Mouse (Mus musculus): ENCODE results near the gene H2-Q10.
"Not testable (repeated sequence)": the region's sequence is repeated elsewhere in the genome, so short reads cannot be mapped to it uniquely, and the experiment has no call there.

The H2-Q10 gene

DNA sequence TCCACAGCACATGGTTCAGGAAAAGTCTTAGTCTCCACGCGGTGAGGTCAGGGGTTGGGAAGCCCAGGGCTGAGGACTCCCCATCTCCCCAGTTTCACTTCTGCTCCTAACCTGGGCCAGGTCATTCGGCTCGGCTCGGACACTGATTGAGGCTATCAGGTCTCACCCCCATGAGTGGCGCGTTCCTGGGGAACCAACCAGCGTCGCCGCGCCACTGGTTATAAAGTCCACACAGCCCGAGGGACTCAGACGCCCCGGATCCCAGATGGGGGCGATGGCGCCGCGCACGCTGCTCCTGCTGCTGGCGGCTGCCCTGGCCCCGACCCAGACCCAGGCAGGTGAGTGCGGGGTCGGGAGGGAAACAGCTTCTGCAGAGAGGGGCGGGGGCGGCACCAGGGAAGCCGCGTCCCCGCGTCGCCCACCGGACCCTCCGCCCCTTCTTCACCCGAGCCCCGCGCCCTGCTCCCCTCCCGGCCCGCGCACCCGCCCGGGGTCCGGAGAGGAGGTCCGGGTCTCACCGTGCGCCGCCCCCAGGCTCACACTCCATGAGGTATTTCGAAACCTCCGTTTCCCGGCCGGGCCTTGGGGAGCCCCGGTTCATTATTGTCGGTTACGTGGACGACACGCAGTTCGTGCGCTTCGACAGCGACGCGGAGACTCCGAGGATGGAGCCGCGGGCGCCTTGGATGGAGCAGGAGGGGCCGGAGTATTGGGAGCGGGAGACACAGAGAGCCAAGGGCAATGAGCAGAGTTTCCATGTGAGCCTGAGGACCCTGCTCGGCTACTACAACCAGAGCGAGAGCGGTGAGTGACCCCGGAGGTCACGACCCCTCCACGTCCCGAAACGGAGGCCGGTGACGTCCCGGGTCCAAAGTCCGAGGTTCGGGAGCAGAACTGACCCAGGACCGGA, at the start of gene H2-Q10:
H2-Q10 (plus strand) TSS at position 248 of the 910 bp plus-strand sequence.
- no peak for DNase-seq

DNA sequence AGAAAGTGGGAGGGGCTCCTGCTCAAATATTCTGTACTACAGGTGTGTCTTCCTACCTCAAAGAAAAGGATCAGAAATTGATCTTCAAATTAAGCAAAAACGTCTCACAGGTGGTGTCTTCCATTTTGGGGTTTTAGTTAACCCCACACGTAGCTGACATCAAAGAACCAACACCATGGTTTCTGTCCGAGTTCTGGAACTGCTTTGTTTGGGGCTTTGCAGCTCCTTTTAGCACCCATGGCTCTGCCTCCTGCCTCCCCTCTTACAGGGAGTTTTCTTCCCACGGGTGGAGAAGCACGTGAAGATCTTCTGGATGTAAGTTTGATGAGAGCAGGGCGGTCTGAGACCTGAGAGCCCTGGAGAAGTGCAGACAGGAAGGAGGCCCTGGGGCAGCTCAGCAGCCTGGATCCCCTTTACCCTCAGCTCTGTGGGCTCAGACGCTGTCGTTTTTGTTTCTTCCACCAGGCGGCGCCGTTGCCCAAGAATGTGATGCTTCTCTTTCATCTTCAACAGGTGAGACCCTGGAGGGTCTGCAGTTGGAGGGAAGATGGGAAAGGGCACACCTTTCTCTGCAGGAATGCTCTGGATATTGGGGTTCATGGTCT, 49.6 kb upstream of the H2-Q10 start:
- DNase-seq = not testable (repeated sequence)

DNA sequence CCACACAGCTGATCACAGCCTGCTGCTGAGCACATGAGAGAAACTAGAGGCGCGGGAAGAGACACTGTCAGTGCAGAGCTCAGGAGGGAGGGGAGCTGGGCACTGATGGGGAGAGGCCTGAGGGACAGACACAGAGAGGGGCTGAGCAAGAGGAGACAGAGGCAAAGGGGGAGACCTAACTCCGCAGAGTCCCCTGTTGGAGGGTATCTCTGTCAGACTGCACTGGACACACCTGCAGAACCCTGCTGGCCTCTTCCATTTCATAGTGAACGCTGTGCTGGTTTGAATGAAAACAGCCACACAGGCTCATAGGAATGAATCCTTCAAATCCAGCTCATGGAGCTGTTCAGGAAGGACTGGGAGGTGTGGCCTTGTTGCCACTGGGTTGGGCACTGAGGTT, 48.6 kb upstream of the H2-Q10 start:
- not testable (repeated sequence) for DNase-seq

DNA sequence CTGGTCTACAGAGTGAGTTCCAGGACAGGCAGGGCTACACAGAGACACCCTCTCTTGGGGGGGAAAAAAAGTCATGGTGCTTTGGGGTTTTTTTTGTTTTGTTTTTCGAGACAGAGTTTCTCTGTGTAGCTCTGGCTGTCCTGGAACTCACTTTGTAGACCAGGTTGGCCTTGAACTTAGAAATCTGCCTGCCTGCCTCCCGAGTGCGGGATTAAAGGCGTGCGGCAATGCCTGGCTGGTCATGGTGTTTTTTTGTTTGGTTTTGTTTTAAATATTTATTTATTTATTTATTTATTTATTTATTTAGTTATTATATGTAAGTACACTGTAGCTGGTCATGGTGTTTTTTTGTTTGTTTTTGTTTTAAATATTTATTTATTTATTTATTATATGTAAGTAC, 47.5 kb upstream of the H2-Q10 start:
- not testable (repeated sequence) for DNase-seq

DNA sequence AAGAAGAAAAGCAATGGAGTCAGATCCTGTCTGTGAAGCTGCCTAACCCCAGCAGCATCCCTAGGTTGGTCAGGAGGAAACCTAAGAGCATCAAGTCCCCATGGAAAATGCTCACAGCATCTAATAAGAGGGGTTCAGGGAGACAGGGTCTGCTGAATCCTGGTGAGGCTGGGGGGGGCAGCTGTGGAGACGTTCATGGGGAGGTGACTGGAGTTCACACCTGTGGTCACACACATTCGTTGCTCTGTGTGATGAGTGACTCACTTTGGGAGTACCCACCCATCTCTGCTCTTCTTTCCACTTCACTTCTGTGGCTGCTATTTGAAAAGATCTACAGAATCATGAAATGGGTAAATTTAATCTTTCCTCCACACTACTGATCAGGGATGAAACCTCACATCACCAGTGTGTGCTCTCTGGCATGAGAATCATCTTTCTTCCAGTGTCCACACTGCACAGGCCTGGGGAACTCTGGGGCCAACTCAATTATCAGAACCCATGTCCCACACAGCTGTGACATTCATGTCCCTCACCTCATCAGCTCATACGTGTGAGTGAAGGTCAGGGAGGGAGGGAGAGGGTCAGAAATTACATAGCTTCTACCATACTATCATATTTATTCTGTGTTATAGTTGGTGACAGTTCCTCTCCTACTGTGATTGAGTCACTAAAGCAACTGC, 46.6 kb upstream of the H2-Q10 start:
- not testable (repeated sequence) for DNase-seq

DNA sequence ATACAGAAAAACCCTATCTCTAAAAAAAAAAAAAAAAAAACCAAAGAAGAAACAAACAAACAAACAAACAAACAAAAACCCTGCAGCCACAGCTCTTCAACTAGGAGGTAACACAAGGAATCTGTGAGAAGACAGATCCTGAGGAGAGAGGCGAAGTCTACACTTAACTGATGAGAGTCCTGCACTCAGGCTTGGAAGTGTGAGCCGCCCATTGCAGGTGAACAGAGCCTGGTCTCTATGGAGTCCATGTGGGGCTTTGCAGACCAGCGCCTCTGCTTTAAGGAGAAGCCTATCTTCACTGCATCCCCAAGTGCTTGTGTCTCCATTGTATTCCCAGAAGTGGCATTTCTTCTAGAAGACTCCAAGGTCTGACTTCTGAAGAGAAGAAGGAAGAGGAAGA, 45.8 kb upstream of the H2-Q10 start:
- not testable (repeated sequence) for DNase-seq

DNA sequence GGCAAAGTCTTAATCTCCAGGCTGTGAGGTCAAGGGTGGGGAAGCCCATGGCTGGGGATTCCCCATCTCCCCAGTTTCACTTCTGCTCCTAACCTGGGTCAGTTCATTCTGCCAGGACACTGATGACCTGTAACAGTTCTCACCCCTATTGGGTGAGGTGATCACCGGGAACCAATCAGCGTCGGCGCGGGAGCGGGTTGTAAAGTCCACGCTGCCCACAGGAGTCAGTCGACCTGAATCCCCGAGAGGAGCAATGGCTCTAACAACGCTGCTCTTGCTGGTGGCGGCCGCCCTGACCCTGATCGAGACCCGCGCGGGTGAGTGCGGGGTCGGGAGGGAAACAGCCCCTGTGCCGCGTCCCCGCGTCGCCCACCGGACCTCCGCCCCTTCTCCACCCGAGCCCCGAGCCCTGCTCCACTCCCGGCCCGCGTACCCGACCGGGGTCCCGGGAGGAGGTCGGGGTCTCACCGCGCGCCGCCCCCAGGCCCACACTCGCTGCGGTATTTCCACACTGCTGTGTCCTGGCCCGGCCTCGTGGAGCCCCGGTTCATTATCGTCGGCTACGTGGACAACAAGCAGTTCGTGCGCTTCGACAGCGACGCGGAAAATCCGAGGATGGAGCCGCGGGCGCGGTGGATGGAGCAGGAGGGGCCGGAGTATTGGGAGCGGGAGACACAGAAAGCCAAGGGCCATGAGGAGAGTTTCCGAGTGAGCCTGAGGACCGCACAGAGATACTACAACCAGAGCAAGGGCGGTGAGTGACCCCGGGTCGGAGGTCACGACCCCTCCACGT, 45.1 kb upstream of the H2-Q10 start, which contains the start of gene H2-Q6:
H2-Q6 (plus strand) TSS at position 227 of the 793 bp plus-strand sequence.
- peak; percentile 85 for DNase-seq

DNA sequence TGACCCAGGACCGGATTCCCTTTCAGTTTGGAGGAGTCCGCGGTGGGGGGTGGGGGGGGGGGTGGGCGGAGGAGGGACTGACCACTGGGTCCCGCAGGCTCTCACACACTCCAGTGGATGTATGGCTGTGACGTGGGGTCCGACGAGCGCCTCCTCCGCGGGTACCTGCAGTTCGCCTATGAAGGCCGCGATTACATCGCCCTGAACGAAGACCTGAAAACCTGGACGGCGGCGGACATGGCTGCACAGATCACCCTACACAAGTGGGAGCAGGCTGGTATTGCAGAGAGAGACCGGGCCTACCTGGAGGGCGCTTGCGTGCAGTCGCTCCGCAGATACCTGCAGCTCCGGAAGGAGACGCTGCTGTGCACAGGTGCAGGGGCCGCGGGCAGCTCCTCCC, 44.4 kb upstream of the H2-Q10 start:
- DNase-seq = peak; percentile 23

DNA sequence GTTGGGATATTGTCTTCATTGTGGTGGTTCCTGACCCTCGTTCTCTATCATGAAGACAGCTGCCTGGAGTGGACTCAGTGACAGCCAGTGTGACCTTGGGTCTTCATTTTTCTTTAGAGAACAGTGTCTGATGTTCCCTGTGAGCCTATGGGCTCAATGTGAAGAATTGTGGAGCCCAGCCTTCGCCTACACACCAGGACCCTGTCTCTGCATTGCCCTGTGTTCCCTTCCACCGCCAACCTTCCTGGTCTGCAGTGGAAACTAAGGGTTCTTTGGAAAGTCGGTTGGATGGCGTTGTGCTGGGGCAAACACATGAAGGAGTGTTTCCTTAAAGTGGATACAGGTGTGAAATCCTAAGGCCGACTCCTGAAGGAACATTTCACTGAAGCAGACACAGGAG, 41.0 kb upstream of the H2-Q10 start:
- DNase-seq = not testable (repeated sequence)

DNA sequence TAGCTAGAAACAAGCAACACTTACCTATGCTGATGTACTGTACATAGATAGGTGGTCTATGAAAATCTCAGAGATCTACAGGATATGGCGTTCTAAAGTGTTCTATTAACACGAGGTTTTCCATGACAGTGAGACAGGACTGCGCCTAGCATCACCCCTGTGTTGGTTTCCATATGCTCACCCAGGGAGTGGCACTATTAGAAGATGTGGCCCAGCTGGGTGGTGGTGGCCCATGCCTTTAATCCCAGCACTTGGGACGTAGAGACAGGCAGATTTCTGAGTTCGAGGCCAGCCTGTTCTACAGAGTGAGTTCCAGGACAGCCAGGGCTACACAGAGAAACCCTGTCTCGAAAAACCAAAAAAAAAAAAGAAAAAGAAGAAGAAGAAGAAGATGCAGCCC, 39.2 kb upstream of the H2-Q10 start:
- DNase-seq = not testable (repeated sequence)

DNA sequence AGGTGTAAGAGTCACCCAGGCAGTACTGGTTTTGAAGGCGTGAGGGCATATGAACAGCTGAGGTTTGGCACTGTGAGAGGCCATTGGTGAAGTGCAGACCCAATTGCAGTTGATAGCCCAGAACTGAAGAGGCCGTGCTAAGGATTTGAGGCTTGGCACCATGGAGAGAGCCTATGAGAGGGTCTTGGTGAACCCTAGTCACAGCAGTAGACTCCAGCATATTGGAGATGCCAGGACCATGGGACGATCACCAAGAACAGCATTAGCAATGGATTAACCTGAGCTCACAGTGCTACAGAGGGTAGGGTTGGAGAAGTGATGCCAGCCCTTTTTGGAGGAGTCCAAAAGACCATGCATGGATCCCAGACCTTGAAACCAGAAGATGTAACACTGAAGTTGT, 37.7 kb upstream of the H2-Q10 start:
- not testable (repeated sequence) for DNase-seq

DNA sequence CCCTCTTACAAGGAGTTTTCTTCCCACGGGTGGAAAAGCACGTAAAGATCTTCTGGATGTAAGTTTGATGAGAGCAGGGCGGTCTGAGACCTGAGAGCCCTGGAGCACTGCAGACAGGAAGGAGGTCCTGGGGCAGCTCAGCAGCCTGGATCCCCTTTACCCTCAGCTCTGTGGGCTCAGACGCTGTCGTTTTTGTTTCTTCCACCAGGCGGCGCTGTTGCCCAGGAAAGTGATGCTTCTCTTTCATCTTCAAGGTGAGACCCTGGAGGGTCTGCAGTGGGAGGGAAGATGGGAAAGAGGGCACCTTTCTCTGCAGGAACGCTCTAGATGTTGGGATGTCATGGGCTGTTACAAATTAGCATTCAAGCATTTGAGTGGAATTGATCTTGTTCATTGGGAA, 35.1 kb upstream of the H2-Q10 start:
- not testable (repeated sequence) for DNase-seq

DNA sequence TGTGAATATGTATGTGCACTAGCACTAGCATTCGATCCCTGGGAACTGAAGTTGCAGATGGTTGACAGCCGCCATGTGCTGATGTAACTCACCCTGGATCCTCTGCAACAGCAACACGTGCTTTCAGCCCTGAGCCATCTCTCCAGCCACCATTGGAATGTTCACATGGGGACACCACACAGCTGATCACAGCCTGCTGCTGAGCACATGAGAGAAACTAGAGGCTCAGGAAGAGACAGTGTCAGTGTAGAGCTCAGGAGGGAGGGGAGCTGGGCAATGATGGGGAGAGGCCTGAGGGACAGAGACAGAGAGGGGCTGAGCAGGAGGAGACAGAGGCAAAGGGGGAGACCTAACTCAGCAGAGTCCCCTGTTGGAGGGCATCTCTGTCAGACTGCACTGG, 34.3 kb upstream of the H2-Q10 start:
- not testable (repeated sequence) for DNase-seq

DNA sequence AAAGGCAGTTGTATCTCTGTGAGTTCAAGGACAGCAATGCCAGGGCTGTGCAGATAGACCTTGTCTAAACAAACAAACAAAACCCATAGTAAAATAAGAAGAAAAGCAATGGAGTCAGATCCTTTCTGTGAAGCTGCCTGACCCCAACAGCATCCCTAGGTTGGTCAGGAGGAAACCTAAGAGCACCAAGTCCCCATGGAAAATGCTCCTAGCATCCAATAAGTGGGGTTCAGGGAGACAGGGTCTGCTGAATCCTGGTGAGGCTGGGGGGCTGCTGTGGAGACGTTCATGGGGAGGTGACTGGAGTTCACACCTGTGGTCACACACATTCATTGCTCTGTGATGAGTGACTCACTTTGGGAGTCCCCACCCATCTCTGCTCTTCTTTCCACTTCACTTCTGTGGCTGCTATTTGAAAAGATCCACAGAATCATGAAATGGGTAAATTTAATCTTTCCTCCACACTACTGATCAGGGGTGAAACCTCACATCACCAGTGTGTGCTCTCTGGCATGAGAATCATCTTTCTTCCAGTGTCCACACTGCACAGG, 32.4 kb upstream of the H2-Q10 start:
- DNase-seq = not testable (repeated sequence)

DNA sequence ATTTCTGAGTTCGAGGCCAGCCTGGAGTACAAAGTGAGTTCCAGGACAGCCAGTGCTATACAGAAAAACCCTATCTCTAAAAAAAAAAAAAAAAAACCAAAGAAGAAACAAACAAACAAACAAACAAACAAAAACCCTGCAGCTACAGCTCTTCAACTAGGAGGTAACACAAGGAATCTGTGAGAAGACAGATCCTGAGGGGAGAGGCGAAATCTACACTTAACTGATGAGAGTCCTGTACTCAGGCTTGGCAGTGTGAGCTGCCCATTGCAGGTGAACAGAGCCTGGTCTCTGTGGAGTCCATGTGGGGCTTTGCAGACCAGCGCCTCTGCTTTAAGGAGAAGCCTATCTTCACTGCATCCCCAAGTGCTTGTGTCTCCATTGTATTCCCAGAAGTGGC, 31.5 kb upstream of the H2-Q10 start:
- not testable (repeated sequence) for DNase-seq

DNA sequence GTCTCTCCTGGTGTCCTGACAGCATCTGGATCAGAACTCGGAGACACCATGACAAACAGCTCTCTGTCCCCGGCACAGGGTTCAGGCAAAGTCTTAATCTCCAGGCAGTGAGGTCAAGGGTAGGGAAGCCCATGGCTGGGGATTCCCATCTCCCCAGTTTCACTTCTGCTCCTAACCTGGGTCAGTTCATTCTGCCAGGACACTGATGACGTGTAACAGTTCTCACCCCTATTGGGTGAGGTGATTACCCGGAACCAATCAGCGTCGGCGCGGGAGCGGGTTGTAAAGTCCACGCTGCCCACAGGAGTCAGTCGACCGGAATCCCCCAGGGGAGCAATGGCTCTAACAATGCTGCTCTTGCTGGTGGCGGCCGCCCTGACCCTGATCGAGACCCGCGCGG, 31.0 kb upstream of the H2-Q10 start, which contains the start of gene H2-Q7:
H2-Q7 (plus strand) TSS at position 271 of the 400 bp plus-strand sequence.
- peak; percentile 96 for DNase-seq

DNA sequence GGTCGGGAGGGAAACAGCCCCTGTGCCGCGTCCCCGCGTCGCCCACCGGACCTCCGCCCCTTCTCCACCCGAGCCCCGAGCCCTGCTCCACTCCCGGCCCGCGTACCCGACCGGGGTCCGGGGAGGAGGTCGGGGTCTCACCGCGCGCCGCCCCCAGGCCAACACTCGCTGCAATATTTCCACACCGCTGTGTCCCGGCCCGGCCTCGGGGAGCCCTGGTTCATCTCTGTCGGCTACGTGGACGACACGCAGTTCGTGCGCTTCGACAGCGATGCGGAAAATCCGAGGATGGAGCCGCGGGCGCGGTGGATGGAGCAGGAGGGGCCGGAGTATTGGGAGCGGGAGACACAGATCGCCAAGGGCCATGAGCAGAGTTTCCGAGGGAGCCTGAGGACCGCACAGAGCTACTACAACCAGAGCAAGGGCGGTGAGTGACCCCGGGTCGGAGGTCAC, 30.6 kb upstream of the H2-Q10 start:
- DNase-seq = not testable (repeated sequence)

DNA sequence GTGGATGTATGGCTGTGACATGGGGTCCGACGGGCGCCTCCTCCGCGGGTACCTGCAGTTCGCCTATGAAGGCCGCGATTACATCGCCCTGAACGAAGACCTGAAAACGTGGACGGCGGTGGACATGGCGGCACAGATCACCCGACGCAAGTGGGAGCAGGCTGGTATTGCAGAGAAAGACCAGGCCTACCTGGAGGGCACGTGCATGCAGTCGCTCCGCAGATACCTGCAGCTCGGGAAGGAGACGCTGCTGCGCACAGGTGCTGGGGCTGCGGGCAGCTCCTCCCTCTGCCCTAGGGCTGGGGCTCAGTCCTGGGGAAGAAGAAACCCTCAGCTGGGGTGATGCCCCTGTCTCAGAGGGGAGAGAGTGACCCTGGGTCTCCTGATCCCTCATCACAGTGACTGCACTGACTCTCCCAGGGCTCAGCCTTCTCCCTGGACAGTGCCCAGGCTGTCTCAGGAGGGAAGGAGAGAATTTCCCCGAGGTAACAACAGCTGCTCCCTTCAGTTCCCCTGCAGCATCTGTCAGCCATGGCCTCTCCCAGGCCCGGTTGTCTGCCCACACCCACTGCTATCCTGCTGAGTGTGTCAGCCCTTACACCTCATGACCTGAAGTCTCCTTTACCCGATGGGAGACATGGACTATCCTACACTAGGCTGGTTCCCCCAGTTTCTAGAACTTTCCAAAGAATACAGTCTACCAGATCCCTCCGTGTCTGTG, 29.8 kb upstream of the H2-Q10 start:
- not testable (repeated sequence) for DNase-seq

DNA sequence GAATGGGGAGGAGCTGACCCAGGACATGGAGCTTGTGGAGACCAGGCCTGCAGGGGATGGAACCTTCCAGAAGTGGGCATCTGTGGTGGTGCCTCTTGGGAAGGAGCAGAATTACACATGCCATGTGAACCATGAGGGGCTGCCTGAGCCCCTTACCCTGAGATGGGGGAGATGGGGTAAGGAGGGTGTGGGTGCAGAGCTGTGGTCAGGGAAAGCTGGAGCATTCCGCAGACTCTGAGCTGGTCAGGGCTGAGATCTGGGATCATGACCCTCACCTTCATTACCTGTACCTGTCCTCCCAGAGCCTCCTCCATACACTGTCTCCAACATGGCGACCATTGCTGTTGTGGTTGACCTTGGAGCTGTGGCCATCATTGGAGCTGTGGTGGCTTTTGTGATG, 27.5 kb upstream of the H2-Q10 start:
- DNase-seq = not testable (repeated sequence)

DNA sequence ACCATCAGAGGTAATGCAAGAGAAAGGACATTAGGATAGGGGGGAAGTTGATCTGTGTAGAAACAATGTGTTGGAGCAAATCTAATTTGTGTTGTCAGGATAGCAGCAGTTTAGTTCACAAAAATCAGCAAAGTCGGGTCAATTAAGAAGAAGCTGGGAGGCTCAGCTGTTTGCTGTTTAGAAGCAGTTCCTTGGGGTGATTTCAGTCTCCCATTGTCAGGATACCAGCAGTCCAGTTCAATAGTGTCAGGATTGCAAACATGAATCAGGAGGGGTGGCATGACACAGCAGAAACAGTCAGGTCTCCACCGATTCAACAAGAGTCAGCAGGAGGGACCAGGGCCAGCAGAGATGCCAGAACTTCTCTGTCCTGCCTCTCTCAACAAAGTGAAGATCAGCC, 25.4 kb upstream of the H2-Q10 start:
- not testable (repeated sequence) for DNase-seq

DNA sequence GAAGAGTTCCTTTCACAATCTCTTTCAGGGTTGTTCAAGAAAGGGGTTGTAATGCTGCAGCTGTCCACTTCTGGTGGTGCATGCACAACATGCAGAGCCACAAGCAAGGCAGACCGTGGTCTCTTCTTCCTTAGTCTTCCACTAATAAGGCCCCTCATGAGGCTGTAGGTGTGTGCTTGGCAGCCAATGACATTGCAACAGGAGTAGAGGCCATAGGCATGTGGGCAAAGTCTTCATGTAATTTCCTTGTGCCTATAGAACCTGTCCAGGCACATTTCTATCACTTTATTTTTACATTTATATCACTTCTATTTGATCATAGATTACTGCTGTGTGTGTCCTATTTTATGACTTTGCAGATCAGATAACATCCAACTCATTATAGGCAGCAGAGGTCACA, 11.6 kb upstream of the H2-Q10 start:
- not testable (repeated sequence) for DNase-seq

Measured in lung, postnatal 36 days (tissue).